Mouse (Mus musculus): ENCODE measurements around the gene Gng12.
"Not testable (repeated sequence)": the region's sequence is repeated elsewhere in the genome, so short reads cannot be mapped to it uniquely, and the experiment has no call there.

The Gng12 gene

GRCm38 (mm10) chr6:66992232-66992631 is 96.0 kb downstream of the Gng12 start:
- no peak for DNase-seq (ENCODE audit: low spot score)

- no peak for DNase-seq (ENCODE audit: low spot score)
Measured at GRCm38 (mm10) chr6:66992786-66993185, 96.6 kb downstream of the Gng12 start.

GRCm38 (mm10) chr6:66994981-66995380 is 98.8 kb downstream of the Gng12 start:
- DNase-seq (ENCODE audit: low spot score) = no peak

GRCm38 (mm10) chr6:66995825-66996224 is 99.6 kb downstream of the Gng12 start:
- DNase-seq (ENCODE audit: low spot score) = no peak

GRCm38 (mm10) chr6:66996257-66996656 is 100.1 kb downstream of the Gng12 start:
- DNase-seq (ENCODE audit: low spot score) = no peak

GRCm38 (mm10) chr6:66998645-66999044 is 102.4 kb downstream of the Gng12 start:
- no peak for DNase-seq (ENCODE audit: low spot score)

GRCm38 (mm10) chr6:66999800-67000199 is 103.6 kb downstream of the Gng12 start:
- no peak for DNase-seq (ENCODE audit: low spot score)

GRCm38 (mm10) chr6:67009888-67010287 is 113.7 kb downstream of the Gng12 start:
- no peak for DNase-seq (ENCODE audit: low spot score)

- no peak for DNase-seq (ENCODE audit: low spot score)
Measured at GRCm38 (mm10) chr6:67010370-67011216, 114.4 kb downstream of the Gng12 start.

- no peak for DNase-seq (ENCODE audit: low spot score)
Measured at GRCm38 (mm10) chr6:67011217-67011518, 115.0 kb downstream of the Gng12 start.

- no peak for DNase-seq (ENCODE audit: low spot score)
Measured at GRCm38 (mm10) chr6:67013293-67013948, 117.2 kb downstream of the Gng12 start.

- DNase-seq (ENCODE audit: low spot score) = no peak
Measured at GRCm38 (mm10) chr6:67013949-67014678, 117.9 kb downstream of the Gng12 start.

- no peak for DNase-seq (ENCODE audit: low spot score)
Measured at GRCm38 (mm10) chr6:67014679-67015075, 118.5 kb downstream of the Gng12 start.

- DNase-seq (ENCODE audit: low spot score) = no peak
Measured at GRCm38 (mm10) chr6:67015739-67016519, 119.7 kb downstream of the Gng12 start.

- DNase-seq (ENCODE audit: low spot score) = no peak
Measured at GRCm38 (mm10) chr6:67016520-67017111, 120.4 kb downstream of the Gng12 start.

- DNase-seq (ENCODE audit: low spot score) = no peak
Measured at GRCm38 (mm10) chr6:67018365-67018764, 122.2 kb downstream of the Gng12 start.

GRCm38 (mm10) chr6:67019001-67019400 is 122.8 kb downstream of the Gng12 start:
- not testable (repeated sequence) for DNase-seq (ENCODE audit: low spot score)

GRCm38 (mm10) chr6:67021308-67021707 is 125.1 kb downstream of the Gng12 start:
- DNase-seq (ENCODE audit: low spot score) = no peak

- DNase-seq (ENCODE audit: low spot score) = no peak
Measured at GRCm38 (mm10) chr6:67023729-67024128, 127.5 kb downstream of the Gng12 start.

- no peak for DNase-seq (ENCODE audit: low spot score)
Measured at GRCm38 (mm10) chr6:67026661-67027060, 130.5 kb downstream of the Gng12 start.

- no peak for DNase-seq (ENCODE audit: low spot score)
Measured at GRCm38 (mm10) chr6:67027438-67028142, 131.4 kb downstream of the Gng12 start.

All from embryo, embryonic 10.5 days (tissue).